Mouse (Mus musculus): ENCODE results near the gene Banp. TPM values are rescaled to one million over a fixed set of nuclear protein-coding genes. Genes with fewer than 3 reads are reported as not detected.

Gene Banp
- 35.7 and 43.5 TPM in 2 replicates for total RNA-seq (2014; fragmentation: Nextera tagmentation)
- total RNA-seq (2017): 42.5 and 46.6 TPM in 2 replicates
- polyA plus RNA-seq (2012): 49.1 and 50.7 TPM in 2 replicates

- Histone ChIP-seq H3K9me3 (replicated peaks) (no peaks in the 10 kb centered on the region), H3K4me3 (ENCODE audit: low read depth, low read length) (peak within 1 kb of the TSS; percentile 87), H3K27me3 (ENCODE audit: insufficient read depth, low read length) (no peaks in the 10 kb centered on the region), H3K4me1 (ENCODE audit: insufficient read depth, low read depth, low read length) (peaks cover 71% of the 10 kb centered on the region), H3K36me3 (replicated peaks) (peaks cover 35% of the 10 kb centered on the region)
- ATAC-seq (ENCODE audit: extremely low read depth, insufficient number of reproducible peaks, low FRiP score, poor library complexity, severe bottlenecking): no peak
- DNase-seq (ENCODE audit: low spot score): no peak
- TF ChIP-seq GATA1 (IDR thresholded peaks at IDR 0.05; ENCODE audit: borderline replicate concordance, low read length) (no peak), CTCF (IDR thresholded peaks at IDR 0.05; ENCODE audit: low read depth, low read length) (no peak), POLR2AphosphoS5 (IDR thresholded peaks at IDR 0.05; ENCODE audit: insufficient replicate concordance, low read depth, low read length) (no peak), TAL1 (conservative IDR thresholded peaks at IDR 0.05; ENCODE audit: low read depth, low read length) (no peak), GATA2 (IDR thresholded peaks at IDR 0.05; ENCODE audit: borderline replicate concordance, low read depth, low read length) (no peak)
Measured at GRCm38 (mm10) chr8:121949222-121949800, at the start of gene Banp. Gene Banp, plus strand, starts transcription at chr8:121949750.

- no peak for TF ChIP-seq CTCF (IDR thresholded peaks at IDR 0.05; ENCODE audit: low read depth, low read length)
- TF ChIP-seq POLR2AphosphoS5 (IDR thresholded peaks at IDR 0.05; ENCODE audit: insufficient replicate concordance, low read depth, low read length): no peak
- no peak for TF ChIP-seq GATA1 (IDR thresholded peaks at IDR 0.05; ENCODE audit: borderline replicate concordance, low read length)
- ATAC-seq (ENCODE audit: extremely low read depth, insufficient number of reproducible peaks, low FRiP score, poor library complexity, severe bottlenecking) (no peak), DNase-seq (ENCODE audit: low spot score) (no peak)
- Histone ChIP-seq H3K36me3 (replicated peaks) (peaks cover 90% of the 10 kb centered on the region), H3K9me3 (replicated peaks) (no peaks in the 10 kb centered on the region), H3K27me3 (ENCODE audit: insufficient read depth, low read length) (no peaks in the 10 kb centered on the region), H3K4me1 (ENCODE audit: insufficient read depth, low read depth, low read length) (peaks cover 97% of the 10 kb centered on the region), H3K4me3 (ENCODE audit: low read depth, low read length) (peak overlapping the region; percentile 37; the same call in 1 of the 2 replicates)
Measured at GRCm38 (mm10) chr8:121901498-121902236, 47.9 kb upstream of the Banp start.

- H3K9me3 ChIP-seq (replicated peaks): no peaks in the 10 kb centered on the region
- H3K4me3 ChIP-seq (ENCODE audit: low read depth, low read length): peak overlapping the region; percentile 61; the same call in 1 of the 2 replicates
- H3K4me1 ChIP-seq (ENCODE audit: insufficient read depth, low read depth, low read length): peaks cover 95% of the 10 kb centered on the region
- H3K27me3 ChIP-seq (ENCODE audit: insufficient read depth, low read length): no peaks in the 10 kb centered on the region
- TF ChIP-seq CTCF (IDR thresholded peaks at IDR 0.05; ENCODE audit: low read depth, low read length) (no peak), TAL1 (conservative IDR thresholded peaks at IDR 0.05; ENCODE audit: low read depth, low read length) (no peak), POLR2AphosphoS5 (IDR thresholded peaks at IDR 0.05; ENCODE audit: insufficient replicate concordance, low read depth, low read length) (no peak), GATA1 (IDR thresholded peaks at IDR 0.05; ENCODE audit: borderline replicate concordance, low read length) (no peak), GATA2 (IDR thresholded peaks at IDR 0.05; ENCODE audit: borderline replicate concordance, low read depth, low read length) (no peak)
- H3K36me3 ChIP-seq (replicated peaks): peaks cover 70% of the 10 kb centered on the region
- ATAC-seq (ENCODE audit: extremely low read depth, insufficient number of reproducible peaks, low FRiP score, poor library complexity, severe bottlenecking): no peak
- no peak for DNase-seq (ENCODE audit: low spot score)
Measured at GRCm38 (mm10) chr8:121903977-121904376, 45.6 kb upstream of the Banp start.

DNA sequence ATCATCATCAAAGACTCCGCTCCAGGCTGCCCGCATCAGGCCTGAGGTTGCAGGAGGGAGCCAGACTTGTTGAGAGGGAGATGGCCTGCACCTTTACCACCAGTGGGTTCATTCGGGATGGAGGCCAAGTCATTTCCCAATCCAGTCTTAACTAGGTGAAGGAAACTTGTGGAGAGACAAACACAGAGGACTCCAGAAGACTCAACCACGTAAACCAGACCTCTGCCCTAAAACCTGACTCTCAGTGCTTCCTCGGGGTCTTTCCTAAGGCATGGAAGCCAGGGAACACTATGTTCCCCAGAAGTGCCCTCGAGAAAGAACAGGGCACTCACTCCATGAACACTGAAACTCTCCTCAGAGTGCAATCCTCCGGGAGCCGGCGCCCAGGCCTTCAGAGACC, 44.6 kb upstream of the Banp start:
- H3K36me3 ChIP-seq (replicated peaks): peaks cover 60% of the 10 kb centered on the region
- peaks cover 95% of the 10 kb centered on the region for H3K4me1 ChIP-seq (ENCODE audit: insufficient read depth, low read depth, low read length)
- ATAC-seq (ENCODE audit: extremely low read depth, insufficient number of reproducible peaks, low FRiP score, poor library complexity, severe bottlenecking): no peak
- no peak for DNase-seq (ENCODE audit: low spot score)
- H3K27me3 ChIP-seq (ENCODE audit: insufficient read depth, low read length): no peaks in the 10 kb centered on the region
- TF ChIP-seq TAL1 (conservative IDR thresholded peaks at IDR 0.05; ENCODE audit: low read depth, low read length) (no peak), GATA1 (IDR thresholded peaks at IDR 0.05; ENCODE audit: borderline replicate concordance, low read length) (no peak), GATA2 (IDR thresholded peaks at IDR 0.05; ENCODE audit: borderline replicate concordance, low read depth, low read length) (no peak), POLR2AphosphoS5 (IDR thresholded peaks at IDR 0.05; ENCODE audit: insufficient replicate concordance, low read depth, low read length) (no peak), CTCF (IDR thresholded peaks at IDR 0.05; ENCODE audit: low read depth, low read length) (no peak)
- H3K9me3 ChIP-seq (replicated peaks): no peaks in the 10 kb centered on the region
- peak overlapping the region; percentile 61; the same call in 1 of the 2 replicates for H3K4me3 ChIP-seq (ENCODE audit: low read depth, low read length)

DNA sequence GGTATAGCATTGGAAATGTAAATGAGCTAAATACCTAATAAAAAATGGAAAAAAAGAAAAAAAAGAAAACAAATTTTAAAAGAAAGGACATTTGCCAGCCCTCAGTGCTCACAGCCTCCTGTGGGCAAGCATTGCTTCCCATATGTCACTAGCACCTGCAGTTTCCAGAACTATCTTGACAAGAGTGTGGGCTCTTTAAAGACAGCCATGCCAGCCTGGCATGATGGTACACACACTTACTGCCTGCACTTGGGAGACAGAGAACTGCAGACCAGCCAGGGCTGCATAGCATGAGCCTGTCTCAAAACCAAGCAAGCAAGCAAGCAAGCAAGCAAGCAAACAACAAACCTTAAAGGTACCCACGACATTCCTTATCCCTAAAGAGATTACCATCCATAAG, 44.1 kb upstream of the Banp start:
- ATAC-seq (ENCODE audit: extremely low read depth, insufficient number of reproducible peaks, low FRiP score, poor library complexity, severe bottlenecking): no peak
- TF ChIP-seq GATA2 (IDR thresholded peaks at IDR 0.05; ENCODE audit: borderline replicate concordance, low read depth, low read length) (no peak), POLR2AphosphoS5 (IDR thresholded peaks at IDR 0.05; ENCODE audit: insufficient replicate concordance, low read depth, low read length) (no peak), GATA1 (IDR thresholded peaks at IDR 0.05; ENCODE audit: borderline replicate concordance, low read length) (no peak), TAL1 (conservative IDR thresholded peaks at IDR 0.05; ENCODE audit: low read depth, low read length) (no peak), CTCF (IDR thresholded peaks at IDR 0.05; ENCODE audit: low read depth, low read length) (no peak)
- Histone ChIP-seq H3K9me3 (replicated peaks) (no peaks in the 10 kb centered on the region), H3K4me1 (ENCODE audit: insufficient read depth, low read depth, low read length) (peaks cover 92% of the 10 kb centered on the region), H3K27me3 (ENCODE audit: insufficient read depth, low read length) (no peaks in the 10 kb centered on the region), H3K36me3 (replicated peaks) (peaks cover 56% of the 10 kb centered on the region), H3K4me3 (ENCODE audit: low read depth, low read length) (peak overlapping the region; percentile 100)
- DNase-seq (ENCODE audit: low spot score): no peak

GRCm38 (mm10) chr8:121905864-121906263, 43.7 kb upstream of the Banp start:
- H3K4me3 ChIP-seq (ENCODE audit: low read depth, low read length): peak overlapping the region; percentile 100
- DNase-seq (ENCODE audit: low spot score) (no peak), ATAC-seq (ENCODE audit: extremely low read depth, insufficient number of reproducible peaks, low FRiP score, poor library complexity, severe bottlenecking) (no peak)
- H3K36me3 ChIP-seq (replicated peaks): peaks cover 51% of the 10 kb centered on the region
- TF ChIP-seq GATA2 (IDR thresholded peaks at IDR 0.05; ENCODE audit: borderline replicate concordance, low read depth, low read length): no peak
- no peak for TF ChIP-seq POLR2AphosphoS5 (IDR thresholded peaks at IDR 0.05; ENCODE audit: insufficient replicate concordance, low read depth, low read length)
- no peak for TF ChIP-seq CTCF (IDR thresholded peaks at IDR 0.05; ENCODE audit: low read depth, low read length)
- no peak for TF ChIP-seq GATA1 (IDR thresholded peaks at IDR 0.05; ENCODE audit: borderline replicate concordance, low read length)
- no peak for TF ChIP-seq TAL1 (conservative IDR thresholded peaks at IDR 0.05; ENCODE audit: low read depth, low read length)
- peaks cover 88% of the 10 kb centered on the region for H3K4me1 ChIP-seq (ENCODE audit: insufficient read depth, low read depth, low read length)
- H3K27me3 ChIP-seq (ENCODE audit: insufficient read depth, low read length): no peaks in the 10 kb centered on the region
- H3K9me3 ChIP-seq (replicated peaks): no peaks in the 10 kb centered on the region
